Mouse (Mus musculus) spleen, postnatal 4 days (tissue): Measurements from ENCODE around the gene Poc1a.

ENCODE experiments used
- DNase-seq, 2 experiments: peaks; one replicate each; pipeline ENCODE4 v3.0.0; 2022; ENCODE audit warnings: low spot score in 2 of 2

Gene Poc1a

DNA sequence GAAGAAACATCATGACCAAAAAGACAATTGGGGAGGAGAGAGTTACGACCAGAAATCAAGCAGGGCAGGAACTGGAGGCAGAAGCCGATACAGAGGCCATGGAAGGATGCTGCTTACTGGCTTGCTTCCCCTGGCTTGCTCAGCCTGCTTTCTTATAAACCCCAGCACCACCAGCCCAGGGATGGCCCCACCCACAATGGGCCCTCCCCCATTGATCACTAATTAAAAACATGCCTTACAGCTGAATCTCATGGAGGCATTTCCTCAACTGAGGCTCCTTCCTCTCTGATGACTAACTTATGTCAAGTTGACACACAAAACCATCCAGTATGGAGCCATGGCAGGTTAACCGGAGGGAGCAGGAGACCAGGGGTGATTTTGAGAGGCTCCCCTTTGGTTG lies 118.9 kb downstream of the Poc1a start:
- DNase-seq, result no peak
